Mouse (Mus musculus): Measurements from ENCODE around the gene Slc17a7. TPM values are rescaled to one million over a fixed set of nuclear protein-coding genes. Genes with fewer than 3 reads are reported as not detected.
A peak's percentile ranks its signal among the peaks of the same experiment; 100 is the strongest.
"Not testable (repeated sequence)": the region's sequence is repeated elsewhere in the genome, so short reads cannot be mapped to it uniquely, and the experiment has no call there.

Gene Slc17a7
- polyA plus RNA-seq, 1 experiment from 2014 or later: 0.78 TPM

DNA sequence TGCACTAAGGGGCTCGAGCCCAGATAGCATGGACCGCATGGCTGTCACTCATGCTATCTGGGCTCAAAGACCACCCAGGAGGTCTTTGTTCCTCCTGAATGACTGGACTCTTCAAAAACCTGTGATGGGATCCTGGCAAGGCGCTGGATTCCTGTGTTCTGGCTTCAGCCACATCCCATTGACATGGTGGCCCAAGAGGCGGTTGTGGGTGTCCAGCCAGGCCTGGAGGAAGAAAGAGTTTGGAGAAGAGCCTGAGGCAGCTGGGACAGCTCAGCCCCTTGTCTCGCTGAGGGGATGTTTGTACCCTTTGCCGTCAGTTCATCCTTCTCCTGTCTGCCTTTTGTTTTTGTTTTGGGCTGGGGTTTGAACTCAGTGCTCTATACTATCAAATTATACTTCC lies 14.2 kb upstream of the Slc17a7 start:
- ATAC-seq (ENCODE audit: low read depth): no peak
- Histone ChIP-seq H3K4me1 (replicated peaks) (peaks cover 18% of the 10 kb centered on the region), H3K4me3 (no peak overlapping the region), H3K4me2 (no peak overlapping the region), H3K27ac (replicated peaks) (no peak overlapping the region), H3K27me3 (no peaks in the 10 kb centered on the region), H3K9ac (peak overlapping the region; percentile 31; the same call in 1 of the 2 replicates), H3K9me3 (no peaks in the 10 kb centered on the region), H3K36me3 (peaks cover 19% of the 10 kb centered on the region; the same call in 1 of the 2 replicates)
- 31% methylated on average over 6 of the region's 6 CpGs for WGBS

DNA sequence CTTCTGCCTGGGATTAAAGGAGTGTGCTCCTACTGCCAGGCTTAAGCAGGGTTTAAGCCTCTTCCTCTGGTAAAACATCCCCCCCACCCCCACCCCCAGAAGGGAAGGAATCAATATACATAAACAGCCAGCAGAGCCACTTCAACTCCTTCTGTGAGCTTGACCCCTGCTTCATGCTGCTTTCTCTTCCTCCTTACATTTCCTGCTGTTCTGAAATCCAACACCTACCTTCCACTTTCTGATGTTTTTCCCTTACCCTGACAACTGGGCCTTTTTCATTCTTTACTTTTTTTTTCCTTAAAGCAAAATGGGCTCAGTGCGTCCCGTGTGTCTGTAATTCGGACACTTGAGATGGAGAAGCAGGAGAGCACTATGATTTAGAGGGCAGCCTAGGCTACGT lies 13.4 kb upstream of the Slc17a7 start:
- Histone ChIP-seq H3K36me3 (peaks cover 11% of the 10 kb centered on the region; the same call in 1 of the 2 replicates), H3K4me2 (no peak overlapping the region), H3K4me3 (no peak overlapping the region), H3K9ac (no peak overlapping the region), H3K27ac (replicated peaks) (no peak overlapping the region), H3K4me1 (replicated peaks) (peaks cover 25% of the 10 kb centered on the region), H3K9me3 (no peaks in the 10 kb centered on the region), H3K27me3 (no peaks in the 10 kb centered on the region)
- no peak for ATAC-seq (ENCODE audit: low read depth)
- WGBS: 79% methylated on average over 4 of the region's 4 CpGs

DNA sequence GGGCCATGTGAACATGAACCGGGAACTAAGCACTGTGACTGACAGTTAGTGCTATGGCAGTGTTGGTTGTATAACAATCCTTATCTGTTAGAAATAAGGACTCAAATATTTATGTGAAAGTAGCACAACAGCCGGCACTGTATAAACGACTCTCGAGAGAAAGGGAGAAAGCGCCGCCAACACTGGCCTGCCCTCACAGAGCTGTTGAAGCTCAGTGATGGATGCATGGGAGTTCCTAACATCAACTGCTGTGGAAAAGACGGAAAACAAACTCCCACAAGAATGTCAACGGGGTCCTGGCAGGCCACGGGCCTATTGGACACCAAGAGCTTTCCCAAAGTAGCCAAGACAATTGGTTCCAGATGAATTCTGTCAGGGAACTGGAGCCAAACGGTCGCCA lies 12.4 kb upstream of the Slc17a7 start:
- no peaks in the 10 kb centered on the region for H3K9me3 ChIP-seq
- H3K4me2 ChIP-seq: no peak overlapping the region
- WGBS: 58% methylated on average over 11 of the region's 11 CpGs
- H3K27me3 ChIP-seq: no peaks in the 10 kb centered on the region
- no peak overlapping the region for H3K9ac ChIP-seq
- H3K27ac ChIP-seq (replicated peaks): no peak overlapping the region
- H3K36me3 ChIP-seq: 0 out of 2 replicates have a peak, but pooled peaks cover 6% of the 10 kb centered on the region
- peaks cover 30% of the 10 kb centered on the region for H3K4me1 ChIP-seq (replicated peaks)
- no peak for ATAC-seq (ENCODE audit: low read depth)
- H3K4me3 ChIP-seq: no peak overlapping the region

DNA sequence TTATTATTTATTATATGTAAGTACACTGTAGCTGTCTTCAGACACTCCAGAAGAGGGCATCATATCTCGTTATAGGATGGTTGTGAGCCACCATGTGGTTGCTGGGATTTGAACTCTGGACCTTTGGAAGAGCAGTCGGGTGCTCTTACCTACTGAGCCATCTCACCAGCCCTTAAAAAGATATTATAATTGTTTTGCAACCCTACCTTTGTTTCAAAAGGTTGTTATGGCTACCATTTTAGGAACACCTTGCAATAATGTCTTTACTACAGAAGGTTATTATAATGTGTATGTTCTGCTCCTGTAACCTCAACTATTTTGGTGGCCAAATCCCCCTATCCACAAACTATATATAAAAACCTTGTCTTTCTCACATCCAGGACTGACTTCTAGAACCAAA lies 10.7 kb upstream of the Slc17a7 start:
- not testable (repeated sequence) for H3K36me3 ChIP-seq; ATAC-seq (ENCODE audit: low read depth); H3K9ac ChIP-seq; H3K27me3 ChIP-seq; H3K9me3 ChIP-seq; H3K27ac ChIP-seq (replicated peaks)
- 94% methylated on average over 2 of the region's 2 CpGs for WGBS
- peak overlapping the region; percentile 81; the same call in 1 of the 2 replicates for H3K4me2 ChIP-seq
- H3K4me3 ChIP-seq: peak overlapping the region; percentile 63; the same call in 1 of the 2 replicates
- H3K4me1 ChIP-seq (replicated peaks): peaks cover 30% of the 10 kb centered on the region

DNA sequence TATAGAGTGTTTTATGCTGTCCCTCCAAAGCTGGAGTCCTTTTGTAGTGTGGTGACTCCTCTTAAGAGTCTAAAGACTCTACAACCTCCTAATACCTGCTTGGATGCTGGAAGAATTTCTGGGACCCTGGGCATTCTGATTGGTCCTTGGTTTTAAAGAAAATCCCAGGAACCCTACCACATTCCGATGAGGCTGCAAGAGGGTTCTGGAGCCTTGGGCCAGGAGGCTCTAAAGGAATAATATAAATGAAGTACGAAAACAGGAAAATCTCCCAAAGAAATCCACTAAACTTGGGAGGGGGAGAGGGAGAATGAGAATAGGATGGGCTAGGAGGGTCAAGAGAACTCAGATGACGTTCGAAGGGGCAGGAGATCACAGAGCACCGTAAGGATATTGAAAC lies 10.2 kb upstream of the Slc17a7 start:
- Histone ChIP-seq H3K4me1 (replicated peaks) (peaks cover 30% of the 10 kb centered on the region), H3K36me3 (peaks cover 15% of the 10 kb centered on the region), H3K4me2 (peak overlapping the region; percentile 81), H3K4me3 (peak overlapping the region; percentile 63), H3K27ac (replicated peaks) (peak overlapping the region; percentile 96), H3K9ac (peak overlapping the region; percentile 94), H3K9me3 (no peaks in the 10 kb centered on the region), H3K27me3 (no peaks in the 10 kb centered on the region)
- ATAC-seq (ENCODE audit: low read depth): 0 out of 2 replicates have a peak, but pooled peaks have one; percentile 3
- 3% methylated on average over 5 of the region's 5 CpGs for whole genome bisulfite sequencing

DNA sequence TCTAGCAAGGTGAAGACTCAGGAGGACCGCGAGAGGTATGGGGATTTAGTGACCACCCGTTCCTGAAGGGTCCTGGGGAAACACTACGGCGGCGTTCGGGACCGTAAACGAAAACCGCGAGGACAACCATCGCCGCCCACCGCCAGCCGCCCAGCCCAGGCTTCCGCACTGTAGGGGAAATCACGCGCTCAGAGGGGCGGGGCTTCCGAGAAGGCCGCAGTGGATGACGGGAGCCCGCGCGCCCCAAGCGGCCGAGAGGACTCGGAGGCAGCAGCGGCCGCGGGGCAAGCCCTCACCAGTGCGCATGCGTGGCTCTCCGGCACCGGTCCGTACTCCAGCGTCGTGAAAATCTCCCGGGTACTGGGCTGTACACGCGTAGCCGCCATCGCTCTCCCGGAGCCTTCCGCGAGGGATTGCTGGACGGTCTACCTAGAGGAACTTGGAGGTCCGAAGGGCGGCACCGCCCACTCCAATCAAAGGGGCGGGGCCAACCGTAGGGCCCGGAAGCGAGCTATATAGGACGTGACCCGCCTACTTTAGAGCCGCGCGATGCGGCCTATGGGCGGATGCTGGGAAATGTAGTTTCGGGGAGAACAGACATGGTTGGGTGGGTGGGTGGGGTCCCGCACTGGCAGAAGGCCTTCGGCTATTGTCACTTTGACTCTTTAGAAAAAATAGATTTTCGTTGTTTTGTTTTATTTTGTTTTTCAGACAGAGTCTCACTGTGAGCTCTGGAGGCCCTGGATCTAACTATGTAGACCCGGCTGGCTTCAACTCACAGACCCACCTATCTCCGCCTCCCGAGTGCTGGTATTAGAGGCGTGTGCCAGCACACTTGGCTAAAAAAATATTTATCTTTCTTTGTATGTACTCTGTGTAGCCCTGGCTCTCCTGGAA lies 9.4 kb upstream of the Slc17a7 start, which contains the start of the genes Pih1d1 and Aldh16a1:
Gene Pih1d1, plus strand, starts transcription at position 208 of the 897 bp plus-strand sequence.
Gene Aldh16a1, minus strand, starts transcription at position 489 of the 897 bp plus-strand sequence.
- H3K27ac ChIP-seq (replicated peaks): peak within 1 kb of the TSS; percentile 96
- peak within 1 kb of the TSS; percentile 94 for H3K9ac ChIP-seq
- H3K4me1 ChIP-seq (replicated peaks): peaks cover 30% of the 10 kb centered on the region
- peak within 1 kb of the TSS; percentile 81 for H3K4me2 ChIP-seq
- H3K27me3 ChIP-seq: no peaks in the 10 kb centered on the region
- peak within 1 kb of the TSS; percentile 63 for H3K4me3 ChIP-seq
- H3K36me3 ChIP-seq: peaks cover 22% of the 10 kb centered on the region
- no peaks in the 10 kb centered on the region for H3K9me3 ChIP-seq
- WGBS: 5% methylated on average over 69 of the region's 69 CpGs
- peak; percentile 97 for ATAC-seq (ENCODE audit: low read depth)

DNA sequence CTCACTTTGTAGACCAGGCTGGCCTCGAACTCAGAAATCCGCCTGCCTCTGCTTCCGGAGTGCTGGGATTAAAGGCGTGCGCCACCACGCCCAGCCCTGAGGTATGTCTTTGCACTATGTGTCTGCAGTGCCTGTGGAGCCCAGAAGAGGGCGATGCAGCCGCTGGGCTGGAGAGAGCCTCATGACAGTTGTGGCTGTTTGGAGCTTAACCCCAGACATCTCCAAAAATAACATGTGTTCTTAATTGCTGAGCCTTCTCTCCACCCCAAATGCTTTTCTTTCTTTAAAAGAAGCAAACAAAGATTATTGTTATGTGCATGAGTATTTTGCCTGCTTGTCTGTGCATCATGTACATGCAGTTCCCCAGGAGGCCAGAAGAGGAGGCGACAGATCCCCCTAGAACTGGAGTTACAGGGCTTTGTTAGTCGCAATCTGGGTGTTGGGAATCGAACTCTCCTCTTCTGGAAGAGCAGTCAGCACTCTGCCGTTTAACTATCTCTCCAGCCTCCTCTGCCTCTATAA lies 8.7 kb upstream of the Slc17a7 start:
- Histone ChIP-seq H3K27ac (replicated peaks) (0 out of 2 replicates have a peak overlapping the region, but pooled peaks have one; percentile 19), H3K9me3 (no peaks in the 10 kb centered on the region), H3K4me2 (peak overlapping the region; percentile 81), H3K36me3 (peaks cover 30% of the 10 kb centered on the region), H3K4me3 (peak overlapping the region; percentile 63), H3K4me1 (replicated peaks) (peaks cover 30% of the 10 kb centered on the region), H3K27me3 (no peaks in the 10 kb centered on the region), H3K9ac (peak overlapping the region; percentile 94; the same call in 1 of the 2 replicates)
- 83% methylated on average over 12 of the region's 12 CpGs for WGBS
- no peak; the same call in 1 of the 2 replicates for ATAC-seq (ENCODE audit: low read depth)

DNA sequence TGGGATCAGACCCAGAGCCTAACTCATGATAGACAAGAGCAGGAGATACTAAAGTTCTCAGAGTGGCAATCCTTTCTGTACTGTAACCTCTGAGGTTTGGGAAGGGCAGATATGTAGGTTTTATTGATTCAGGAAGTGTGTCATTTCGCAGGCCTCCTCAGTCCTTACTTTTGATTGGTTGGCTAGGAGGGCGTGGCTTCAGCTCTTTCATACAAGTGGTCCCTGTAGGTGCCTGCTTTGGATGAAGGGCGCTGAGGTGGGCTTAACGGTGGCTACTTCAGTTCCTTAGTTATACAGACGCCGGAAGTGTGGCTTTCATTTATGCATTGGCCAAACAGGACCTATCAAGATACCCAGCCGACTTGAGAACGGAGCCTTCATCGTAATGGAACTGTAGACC lies 8.2 kb upstream of the Slc17a7 start:
- Histone ChIP-seq H3K4me2 (peak overlapping the region; percentile 81; the same call in 1 of the 2 replicates), H3K27ac (replicated peaks) (no peak overlapping the region), H3K9me3 (no peaks in the 10 kb centered on the region), H3K9ac (no peak overlapping the region), H3K27me3 (no peaks in the 10 kb centered on the region), H3K36me3 (peaks cover 35% of the 10 kb centered on the region), H3K4me1 (replicated peaks) (peaks cover 27% of the 10 kb centered on the region), H3K4me3 (0 out of 2 replicates have a peak overlapping the region, but pooled peaks have one; percentile 63)
- 85% methylated on average over 9 of the region's 9 CpGs for WGBS
- no peak for ATAC-seq (ENCODE audit: low read depth)

DNA sequence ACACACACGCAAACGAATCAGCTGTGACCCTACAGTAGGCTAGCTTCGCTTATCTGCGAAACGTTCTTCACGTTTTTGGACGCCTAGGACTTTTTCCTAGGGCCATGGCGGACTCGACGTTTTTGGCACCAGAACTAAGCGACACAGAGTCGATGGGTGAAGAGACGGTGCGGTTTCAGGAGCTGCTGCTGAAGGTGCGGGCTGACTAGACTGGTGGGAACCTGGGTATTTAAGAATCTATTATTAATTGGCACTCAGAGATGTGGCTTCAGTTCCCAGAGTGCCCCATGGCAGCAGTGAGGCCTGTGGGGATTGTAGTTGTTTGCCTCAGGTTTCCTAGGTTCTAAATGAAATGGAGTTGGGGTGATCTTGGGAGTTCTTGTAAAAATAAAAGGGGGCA lies 7.5 kb upstream of the Slc17a7 start:
- no peaks in the 10 kb centered on the region for H3K9me3 ChIP-seq
- H3K4me3 ChIP-seq: no peak overlapping the region
- no peak overlapping the region for H3K4me2 ChIP-seq
- no peak overlapping the region for H3K27ac ChIP-seq (replicated peaks)
- no peaks in the 10 kb centered on the region for H3K27me3 ChIP-seq
- H3K9ac ChIP-seq: no peak overlapping the region
- peaks cover 21% of the 10 kb centered on the region for H3K4me1 ChIP-seq (replicated peaks)
- H3K36me3 ChIP-seq: peaks cover 39% of the 10 kb centered on the region
- ATAC-seq (ENCODE audit: low read depth): no peak
- WGBS: 96% methylated on average over 15 of the region's 15 CpGs

DNA sequence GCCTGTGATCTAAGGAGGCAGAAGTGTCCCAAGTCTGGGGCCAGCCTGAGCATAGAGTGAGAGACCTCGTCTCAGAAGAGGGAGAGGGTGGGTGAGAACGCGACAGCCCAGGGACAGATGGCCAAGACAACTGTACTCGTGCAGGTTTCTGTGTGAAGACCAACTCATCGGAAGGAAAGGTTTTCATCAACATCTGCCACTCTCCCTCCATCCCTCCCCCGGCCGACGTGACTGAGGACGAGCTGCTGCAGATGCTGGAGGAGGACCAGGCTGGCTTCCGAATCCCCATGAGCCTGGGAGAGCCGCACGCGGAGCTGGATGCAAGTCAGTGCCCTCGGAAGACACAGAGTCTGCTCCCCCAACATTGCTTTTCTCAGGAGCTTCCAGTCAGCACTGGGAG lies 6.3 kb upstream of the Slc17a7 start:
- H3K27me3 ChIP-seq: peaks cover 1% of the 10 kb centered on the region
- no peak overlapping the region for H3K9ac ChIP-seq
- H3K4me2 ChIP-seq: no peak overlapping the region
- peaks cover 39% of the 10 kb centered on the region for H3K36me3 ChIP-seq
- whole genome bisulfite sequencing: 87% methylated on average over 14 of the region's 14 CpGs
- no peak for ATAC-seq (ENCODE audit: low read depth)
- H3K4me1 ChIP-seq (replicated peaks): peaks cover 25% of the 10 kb centered on the region
- H3K4me3 ChIP-seq: no peak overlapping the region
- H3K9me3 ChIP-seq: no peaks in the 10 kb centered on the region
- H3K27ac ChIP-seq (replicated peaks): no peak overlapping the region

DNA sequence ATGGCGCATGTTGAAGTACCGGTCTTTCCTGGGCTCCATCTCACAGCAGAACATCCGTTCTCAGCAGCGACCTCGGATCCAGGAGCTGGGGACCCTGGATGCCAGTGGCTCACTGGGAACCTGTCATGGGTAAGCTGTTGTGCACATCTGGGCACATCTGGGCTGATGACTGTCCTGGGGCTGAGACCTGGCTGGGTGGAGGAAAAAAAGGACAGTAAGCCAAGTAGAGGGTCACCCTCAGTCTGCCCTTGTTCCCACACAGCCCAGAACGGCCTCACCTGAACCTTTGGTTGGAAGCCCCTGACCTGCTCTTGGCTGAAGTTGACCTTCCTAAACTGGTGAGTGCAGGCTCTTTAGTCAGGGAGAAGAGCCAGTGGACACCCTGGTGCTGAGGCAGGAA lies 4.8 kb upstream of the Slc17a7 start:
- Histone ChIP-seq H3K36me3 (peaks cover 39% of the 10 kb centered on the region), H3K4me3 (no peak overlapping the region), H3K4me1 (replicated peaks) (peaks cover 28% of the 10 kb centered on the region), H3K27ac (replicated peaks) (no peak overlapping the region), H3K27me3 (peaks cover 16% of the 10 kb centered on the region), H3K9me3 (no peaks in the 10 kb centered on the region), H3K9ac (no peak overlapping the region), H3K4me2 (no peak overlapping the region)
- WGBS: 89% methylated on average over 6 of the region's 6 CpGs
- ATAC-seq (ENCODE audit: low read depth): no peak

DNA sequence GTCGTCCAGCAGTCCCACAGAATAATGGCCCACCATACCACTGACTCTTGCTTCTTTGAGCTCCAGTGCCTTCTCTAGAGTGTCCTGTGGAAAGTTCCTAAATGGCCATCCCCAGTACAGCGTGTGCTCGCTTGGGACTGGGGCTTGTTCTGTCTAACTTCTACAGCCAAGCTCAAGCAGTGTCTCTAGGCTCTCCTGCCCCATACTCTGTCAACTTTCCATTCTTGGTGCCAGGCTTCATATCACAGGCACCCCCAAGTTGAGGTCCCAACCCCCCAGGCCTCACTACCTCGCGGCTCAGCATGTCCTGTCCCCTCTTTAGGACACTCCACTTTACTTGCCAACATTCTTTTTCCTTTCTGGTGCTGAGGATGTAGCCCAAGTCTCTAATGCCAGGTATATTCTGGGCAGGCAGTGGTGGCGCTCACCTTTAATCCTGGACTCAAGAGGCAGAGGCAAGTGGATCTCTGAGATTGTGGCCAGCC lies 3.4 kb upstream of the Slc17a7 start:
- H3K4me1 ChIP-seq (replicated peaks): peaks cover 25% of the 10 kb centered on the region
- no peak overlapping the region for H3K9ac ChIP-seq
- ATAC-seq (ENCODE audit: low read depth): no peak
- H3K4me3 ChIP-seq: no peak overlapping the region
- no peak overlapping the region for H3K27ac ChIP-seq (replicated peaks)
- H3K36me3 ChIP-seq: peaks cover 39% of the 10 kb centered on the region
- peaks cover 30% of the 10 kb centered on the region for H3K27me3 ChIP-seq
- no peaks in the 10 kb centered on the region for H3K9me3 ChIP-seq
- no peak overlapping the region for H3K4me2 ChIP-seq
- WGBS: 94% methylated on average over 6 of the region's 6 CpGs

Measured in neural tube, embryonic 13.5 days (tissue).